Mouse (Mus musculus) forebrain, embryonic 16.5 days (tissue): ENCODE measurements at regions not wholly inside any gene's neighbourhood (a gene's known extent, or its start where the extent isn't known, plus 50 kb on each side); places are given as distances from the start of the nearest gene placed in this dataset.

ENCODE experiments used
- ATAC-seq: fragments of 200-750 bp; cut with Nextera tagmentation; 2 replicates; pipeline ENCODE4 v1.8.0; 2017; ENCODE audit warnings: mild to moderate bottlenecking, moderate library complexity
- H3K27ac ChIP-seq: fragments of 300-500 bp; sonication (generic); 2 replicates; pipeline ENCODE4 v1.5.1; 2014; ENCODE audit warnings: low read length, control low read depth
- H3K27me3 ChIP-seq: fragments of 300-500 bp; sonication (generic); replicated peaks from 2 replicates; pipeline ENCODE4 v1.6.1; 2014; ENCODE audit warnings: low read length; ENCODE audit not compliant: control insufficient read depth, insufficient read depth
- H3K36me3 ChIP-seq: fragments of 300-500 bp; sonication (generic); 2 replicates; pipeline ENCODE4 v1.6.1; 2014; ENCODE audit not compliant: control insufficient read depth, insufficient read depth
- H3K4me1 ChIP-seq: fragments of 300-500 bp; sonication (generic); replicated peaks from 2 replicates; pipeline ENCODE4 v1.6.1; 2014; ENCODE audit warnings: low read length; ENCODE audit not compliant: control insufficient read depth, insufficient read depth
- H3K4me2 ChIP-seq: fragments of 300-500 bp; sonication (generic); 2 replicates; pipeline ENCODE4 v1.6.1; 2014; ENCODE audit warnings: mild to moderate bottlenecking, low read length, control low read depth
- H3K4me3 ChIP-seq: fragments of 300-500 bp; sonication (generic); replicated peaks from 2 replicates; pipeline ENCODE4 v1.5.1; 2014; ENCODE audit warnings: mild to moderate bottlenecking, low read length, control low read depth
- H3K9ac ChIP-seq: fragments of 300-500 bp; sonication (generic); replicated peaks from 2 replicates; pipeline ENCODE4 v1.6.1; 2014; ENCODE audit warnings: low read depth, low read length, control low read depth
- H3K9me3 ChIP-seq: fragments of 300-500 bp; sonication (generic); 2 replicates; pipeline ENCODE4 v1.6.1; 2016; ENCODE audit warnings: low read length; ENCODE audit not compliant: control insufficient read depth
- WGBS: fragments of 180-500 bp; shearing (Covaris S2); extraction: QIAGEN DNeasy Blood & Tissue Kit; methylation state at CpG from one replicate; pipeline ENCODE4 v1.1.7; 2014; 5-methylcytosine and 5-hydroxymethylcytosine counted together

- no peaks in the 10 kb centered on the region for H3K4me1 ChIP-seq
- 85% methylated on average over 3 of the region's 3 CpGs for WGBS
- H3K9ac ChIP-seq = no peak overlapping the region
- H3K9me3 ChIP-seq = no peaks in the 10 kb centered on the region
- no peak overlapping the region for H3K4me2 ChIP-seq
- H3K4me3 ChIP-seq = no peak overlapping the region
- H3K27me3 ChIP-seq = no peaks in the 10 kb centered on the region
- ATAC-seq = no peak
- H3K27ac ChIP-seq = no peak overlapping the region
- H3K36me3 ChIP-seq = no peaks in the 10 kb centered on the region
Observed at GRCm38 (mm10) chr8:118137846-118138245, 145.7 kb upstream of the Cdh13 start.

- Histone ChIP-seq H3K4me1 (no peaks in the 10 kb centered on the region), H3K27ac (no peak overlapping the region), H3K9me3 (no peaks in the 10 kb centered on the region), H3K27me3 (no peaks in the 10 kb centered on the region), H3K36me3 (no peaks in the 10 kb centered on the region), H3K4me3 (no peak overlapping the region), H3K9ac (no peak overlapping the region), H3K4me2 (no peak overlapping the region)
- WGBS = 90% methylated on average over 7 of the region's 7 CpGs
- ATAC-seq = no peak
Observed at GRCm38 (mm10) chr8:118124993-118125392, 158.5 kb upstream of the Cdh13 start.

DNA sequence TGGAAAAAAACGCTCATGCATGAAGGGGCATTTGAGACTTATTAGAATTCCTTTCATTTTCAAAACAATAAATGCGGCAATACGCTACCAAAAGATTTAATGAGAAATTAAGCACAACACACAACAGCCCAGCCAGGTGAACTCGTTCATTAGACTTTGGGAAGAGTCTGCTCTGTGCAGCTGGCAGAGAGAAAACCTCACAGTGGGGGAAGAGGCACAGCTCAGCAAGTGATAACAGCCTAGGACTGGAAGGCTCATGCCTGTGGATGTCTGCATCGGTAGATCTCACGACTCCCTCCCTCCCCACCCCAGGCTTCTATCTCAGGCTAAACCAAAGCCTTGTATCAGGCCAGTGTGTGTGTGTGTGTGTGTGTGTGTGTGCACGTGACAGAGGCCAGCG is 169.3 kb upstream of the Cdh13 start:
- Histone ChIP-seq H3K4me2 (no peak overlapping the region), H3K9me3 (no peaks in the 10 kb centered on the region), H3K4me1 (peaks cover 9% of the 10 kb centered on the region), H3K27ac (no peak overlapping the region), H3K9ac (no peak overlapping the region), H3K36me3 (no peaks in the 10 kb centered on the region), H3K4me3 (no peak overlapping the region), H3K27me3 (no peaks in the 10 kb centered on the region)
- 31% methylated on average over 8 of the region's 8 CpGs for WGBS
- ATAC-seq = no peak; the same call in 1 of the 2 replicates

- ATAC-seq = peak; percentile 65; the same call in 1 of the 2 replicates
- Histone ChIP-seq H3K9ac (no peak overlapping the region), H3K27me3 (no peaks in the 10 kb centered on the region), H3K4me1 (peaks cover 10% of the 10 kb centered on the region), H3K4me3 (no peak overlapping the region), H3K36me3 (no peaks in the 10 kb centered on the region), H3K27ac (no peak overlapping the region), H3K9me3 (no peaks in the 10 kb centered on the region), H3K4me2 (no peak overlapping the region)
- 43% methylated on average over 14 of the region's 14 CpGs for WGBS
Observed at GRCm38 (mm10) chr8:118104464-118105050, 179.0 kb upstream of the Cdh13 start.

- peaks cover 12% of the 10 kb centered on the region for H3K4me1 ChIP-seq
- no peaks in the 10 kb centered on the region for H3K27me3 ChIP-seq
- WGBS = 58% methylated on average over 8 of the region's 8 CpGs
- H3K27ac ChIP-seq = no peak overlapping the region
- no peak for ATAC-seq
- H3K4me2 ChIP-seq = no peak overlapping the region
- no peaks in the 10 kb centered on the region for H3K9me3 ChIP-seq
- no peak overlapping the region for H3K9ac ChIP-seq
- no peak overlapping the region for H3K4me3 ChIP-seq
- no peaks in the 10 kb centered on the region for H3K36me3 ChIP-seq
Observed at GRCm38 (mm10) chr8:118101346-118101745, 182.2 kb upstream of the Cdh13 start.

DNA sequence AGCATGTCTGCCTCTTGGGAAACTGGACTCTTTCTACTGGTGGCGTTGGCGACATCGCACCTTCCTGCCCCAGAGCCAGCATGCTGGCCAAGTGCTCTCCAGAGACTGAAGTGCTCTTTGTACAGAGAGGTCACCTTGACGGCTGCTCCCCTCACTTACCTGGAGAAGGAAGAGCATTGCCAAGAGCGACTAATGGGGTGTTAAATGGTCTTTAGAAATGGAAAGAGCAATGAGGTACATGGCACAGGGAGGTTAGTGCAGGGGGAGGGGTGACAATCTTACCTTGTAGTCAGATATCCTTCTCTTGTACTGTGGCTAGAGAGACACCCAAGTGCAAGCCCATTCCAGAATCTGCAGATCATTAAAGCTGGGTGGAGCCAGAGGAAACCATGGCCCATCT is 220.8 kb upstream of the Cdh13 start:
- ATAC-seq = no peak
- no peaks in the 10 kb centered on the region for H3K36me3 ChIP-seq
- 85% methylated on average over 5 of the region's 5 CpGs for WGBS

GRCm38 (mm10) chr8:118056781-118057180 is 226.8 kb upstream of the Cdh13 start:
- Histone ChIP-seq H3K4me2 (no peak overlapping the region), H3K27ac (no peak overlapping the region), H3K4me3 (no peak overlapping the region), H3K36me3 (no peaks in the 10 kb centered on the region), H3K4me1 (no peaks in the 10 kb centered on the region), H3K9me3 (no peaks in the 10 kb centered on the region; the same call in 1 of the 2 replicates), H3K9ac (no peak overlapping the region), H3K27me3 (no peaks in the 10 kb centered on the region)
- 83% methylated on average over 6 of the region's 6 CpGs for WGBS
- ATAC-seq = no peak

More for the DNA sequence above, 220.8 kb upstream of the Cdh13 start:
- Histone ChIP-seq H3K4me1 (no peaks in the 10 kb centered on the region), H3K27ac (no peak overlapping the region), H3K9me3 (no peaks in the 10 kb centered on the region), H3K4me3 (no peak overlapping the region), H3K4me2 (no peak overlapping the region), H3K27me3 (no peaks in the 10 kb centered on the region), H3K9ac (no peak overlapping the region)

DNA sequence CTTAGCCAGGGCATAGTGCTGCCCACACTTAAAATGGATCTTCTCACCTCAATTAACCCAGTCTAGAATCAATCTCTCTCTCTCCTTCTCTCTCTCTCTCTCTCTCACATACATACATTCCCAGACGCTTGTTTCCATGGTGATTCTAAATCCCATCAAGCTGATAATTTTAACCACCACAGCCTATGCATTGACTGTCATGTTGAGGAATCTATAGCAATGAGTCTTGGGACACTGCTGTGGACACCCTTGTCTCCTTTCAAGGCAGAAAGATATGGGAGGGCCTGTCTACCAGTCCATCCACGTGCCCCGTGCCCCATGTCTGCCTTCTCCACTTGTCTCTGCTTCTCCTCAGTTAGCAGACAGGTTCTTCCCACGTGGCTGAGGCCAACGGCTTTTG is 228.0 kb upstream of the Cdh13 start:
- Histone ChIP-seq H3K9ac (no peak overlapping the region), H3K27ac (no peak overlapping the region), H3K36me3 (no peaks in the 10 kb centered on the region), H3K27me3 (no peaks in the 10 kb centered on the region), H3K4me1 (no peaks in the 10 kb centered on the region), H3K4me2 (no peak overlapping the region), H3K4me3 (no peak overlapping the region), H3K9me3 (no peaks in the 10 kb centered on the region; the same call in 1 of the 2 replicates)
- 64% methylated on average over 5 of the region's 5 CpGs for WGBS
- ATAC-seq = no peak

DNA sequence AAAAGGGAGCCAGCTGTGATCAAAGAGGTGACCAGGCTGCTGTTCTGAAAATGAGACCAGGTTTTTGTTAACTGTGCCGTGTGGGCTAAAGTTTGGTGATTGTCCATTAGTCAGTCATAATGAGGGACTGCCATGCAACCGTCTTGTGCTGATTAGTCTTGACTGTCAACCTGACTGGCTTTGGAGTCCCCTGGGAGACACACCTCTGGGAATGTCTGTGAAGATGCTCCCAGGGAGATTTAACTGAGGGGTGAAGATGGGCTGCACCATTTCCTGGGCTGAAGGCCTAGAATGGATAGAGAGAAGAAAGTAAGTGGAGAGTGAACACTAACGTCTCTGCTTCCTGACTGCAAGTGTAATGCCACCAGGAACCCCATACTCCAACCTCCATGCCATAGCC is 233.1 kb upstream of the Cdh13 start:
- WGBS = 89% methylated on average over 3 of the region's 3 CpGs

More for the DNA sequence above, 233.1 kb upstream of the Cdh13 start:
- Histone ChIP-seq H3K9ac (no peak overlapping the region), H3K9me3 (no peaks in the 10 kb centered on the region; the same call in 1 of the 2 replicates), H3K4me3 (no peak overlapping the region), H3K4me1 (no peaks in the 10 kb centered on the region), H3K4me2 (no peak overlapping the region), H3K36me3 (no peaks in the 10 kb centered on the region), H3K27me3 (no peaks in the 10 kb centered on the region), H3K27ac (no peak overlapping the region)
- ATAC-seq = no peak
